Mouse (Mus musculus): ENCODE results near the gene Dpp6. TPM values are rescaled to one million over a fixed set of nuclear protein-coding genes. Genes with fewer than 3 reads are reported as not detected.

Dpp6 gene
- total and polyA plus RNA-seq, 3 experiments, result not detected

DNA sequence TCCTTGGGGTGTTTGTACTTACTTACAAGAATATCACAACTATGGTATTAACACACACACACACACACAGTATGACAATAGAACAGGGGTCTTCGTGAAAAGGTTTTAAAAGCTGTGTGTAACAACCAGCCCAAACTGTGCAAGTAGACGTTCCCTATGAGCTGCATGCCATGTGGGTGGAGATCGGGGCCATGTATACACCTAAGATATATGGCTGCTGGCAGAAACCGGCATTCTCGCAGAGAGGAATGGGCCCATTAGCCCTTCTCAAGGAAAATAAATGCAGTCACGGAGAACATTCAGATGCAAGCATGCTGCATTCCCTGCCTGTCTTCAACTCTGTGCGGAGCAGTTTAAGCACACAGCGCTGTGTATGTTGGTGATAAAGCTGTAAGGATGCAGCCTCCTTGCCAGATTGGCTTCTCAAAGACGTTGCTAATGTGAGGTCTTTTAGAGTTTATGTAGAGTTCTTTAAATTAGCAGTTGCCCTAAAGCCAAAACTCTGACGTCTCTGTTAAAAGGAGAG, 461.2 kb downstream of the Dpp6 start:
- DNase-seq (ENCODE audit: low read depth, low spot score), result no peak
- Histone ChIP-seq H3K9ac (ENCODE audit: control insufficient read depth, low read depth, low read length, poor library complexity, severe bottlenecking) (no peak overlapping the region), H3K4me1 (ENCODE audit: control insufficient read depth in 1 of 2, insufficient read depth in 2 of 2, low read length in 2 of 2) (no peaks in the 10 kb centered on the region), H3K9me3 (replicated peaks; ENCODE audit: insufficient read depth, low read length) (no peaks in the 10 kb centered on the region), H3K4me3 (ENCODE audit: control insufficient read depth in 1 of 2, insufficient read depth in 1 of 2, low read depth in 2 of 2, low read length in 2 of 2) (no peak overlapping the region), H3K27ac (ENCODE audit: control insufficient read depth, low read depth, low read length) (no peak overlapping the region), H3K27me3 (ENCODE audit: control insufficient read depth in 1 of 2, insufficient read depth in 2 of 2, low read length in 2 of 2) (no peaks in the 10 kb centered on the region), H3K79me2 (ENCODE audit: control insufficient read depth, insufficient read depth, low read length, poor library complexity) (no peaks in the 10 kb centered on the region), H3K36me3 (ENCODE audit: control insufficient read depth in 1 of 2, insufficient read depth in 2 of 2, low read length in 2 of 2) (no peaks in the 10 kb centered on the region)
- TF ChIP-seq MAFK (IDR thresholded peaks at IDR 0.05; ENCODE audit: borderline replicate concordance, low read depth, low read length) (no peak), RCOR1 (IDR thresholded peaks at IDR 0.05; ENCODE audit: low read depth, low read length) (no peak), TAL1 (IDR thresholded peaks at IDR 0.05; ENCODE audit: low read length) (no peak), MYB (IDR thresholded peaks at IDR 0.05; ENCODE audit: low read depth, low read length) (no peak), GATA1 (IDR thresholded peaks at IDR 0.05; ENCODE audit: low read depth, low read length) (no peak), POLR2AphosphoS5 (IDR thresholded peaks at IDR 0.05; ENCODE audit: borderline replicate concordance, low read depth, low read length) (no peak), SMC3 (IDR thresholded peaks at IDR 0.05; ENCODE audit: low read depth, low read length) (no peak), KAT2A (conservative IDR thresholded peaks at IDR 0.05; ENCODE audit: low read depth, low read length) (no peak), ZKSCAN1 (IDR thresholded peaks at IDR 0.05; ENCODE audit: low read depth, low read length) (no peak)

- no peak overlapping the region for H3K4me3 ChIP-seq (ENCODE audit: control insufficient read depth in 1 of 2, insufficient read depth in 1 of 2, low read depth in 2 of 2, low read length in 2 of 2)
- no peaks in the 10 kb centered on the region for H3K79me2 ChIP-seq (ENCODE audit: control insufficient read depth, insufficient read depth, low read length, poor library complexity)
- H3K9me3 ChIP-seq (replicated peaks; ENCODE audit: insufficient read depth, low read length), result no peaks in the 10 kb centered on the region
- TF ChIP-seq BHLHE40 (IDR thresholded peaks at IDR 0.05; ENCODE audit: borderline replicate concordance, low read depth, low read length) (no peak), UBTF (IDR thresholded peaks at IDR 0.05; ENCODE audit: borderline replicate concordance, insufficient read depth, low read depth, low read length) (no peak), RCOR1 (IDR thresholded peaks at IDR 0.05; ENCODE audit: low read depth, low read length) (no peak), ZC3H11A (IDR thresholded peaks at IDR 0.05; ENCODE audit: low read depth, low read length) (no peak), MYC (IDR thresholded peaks at IDR 0.05; ENCODE audit: low read depth, low read length) (no peak), RAD21 (IDR thresholded peaks at IDR 0.05; ENCODE audit: low read depth, low read length) (no peak), CHD1 (IDR thresholded peaks at IDR 0.05; ENCODE audit: low read depth, low read length) (no peak), MAX (IDR thresholded peaks at IDR 0.05; ENCODE audit: low read length) (no peak), POLR2A (IDR thresholded peaks at IDR 0.05; ENCODE audit: control insufficient read depth in 1 of 2, insufficient read depth in 1 of 2, low read depth in 1 of 2, low read length in 2 of 2, poor library complexity in 1 of 2) (no peak), EP300 (IDR thresholded peaks at IDR 0.05; ENCODE audit: low read depth in 1 of 2, low read length in 2 of 2) (no peak), GATA1 (IDR thresholded peaks at IDR 0.05; ENCODE audit: low read depth, low read length) (no peak), MAZ (IDR thresholded peaks at IDR 0.05; ENCODE audit: low read depth, low read length) (no peak), ZMIZ1 (IDR thresholded peaks at IDR 0.05; ENCODE audit: low read depth, low read length) (no peak), E2F4 (IDR thresholded peaks at IDR 0.05; ENCODE audit: borderline replicate concordance, low read depth, low read length) (no peak), KAT2A (conservative IDR thresholded peaks at IDR 0.05; ENCODE audit: low read depth, low read length) (no peak), MAFK (IDR thresholded peaks at IDR 0.05; ENCODE audit: borderline replicate concordance, low read depth, low read length) (no peak), MXI1 (IDR thresholded peaks at IDR 0.05; ENCODE audit: low read depth, low read length) (no peak)
- no peak overlapping the region for H3K9ac ChIP-seq (ENCODE audit: control insufficient read depth, low read depth, low read length, poor library complexity, severe bottlenecking)
- no peaks in the 10 kb centered on the region for H3K36me3 ChIP-seq (ENCODE audit: control insufficient read depth in 1 of 2, insufficient read depth in 2 of 2, low read length in 2 of 2)
- DNase-seq (ENCODE audit: low read depth, low spot score), result no peak
- H3K4me1 ChIP-seq (ENCODE audit: control insufficient read depth in 1 of 2, insufficient read depth in 2 of 2, low read length in 2 of 2), result no peaks in the 10 kb centered on the region
- H3K27ac ChIP-seq (ENCODE audit: control insufficient read depth, low read depth, low read length), result no peak overlapping the region
- H3K27me3 ChIP-seq (ENCODE audit: control insufficient read depth in 1 of 2, insufficient read depth in 2 of 2, low read length in 2 of 2), result no peaks in the 10 kb centered on the region
These were observed 469.9 kb downstream of the Dpp6 start for GRCm38 (mm10) chr5:27286876-27287275.

Data from MEL (cell line).